Mouse (Mus musculus) stomach, postnatal 0 days (tissue): ENCODE results near the gene Olfr631.

Experiments
- CTCF ChIP-seq: IDR thresholded peaks from 2 replicates; pipeline ENCODE4 v1.5.1; 2016; ENCODE audit warnings: antibody characterized with exemption, low read depth, mild to moderate bottlenecking, moderate library complexity
- EP300 ChIP-seq: optimal IDR thresholded peaks from 2 replicates; pipeline ENCODE3; 2016; ENCODE audit warnings: antibody characterized with exemption

- TF ChIP-seq CTCF (no peak), EP300 (no peak)
These were observed 42.2 kb downstream of the Olfr631 start, which contains the start of gene Olfr635 for GRCm38 (mm10) chr7:103970852-103971251.
